Mouse (Mus musculus): ENCODE results near the gene Fam185a.
A peak's percentile ranks its signal among the peaks of the same experiment; 100 is the strongest.

Fam185a gene

GRCm38 (mm10) chr5:21493294-21493999 lies 68.7 kb downstream of the Fam185a start:
- no peak for DNase-seq (ENCODE audit: low read depth, low spot score)

DNA sequence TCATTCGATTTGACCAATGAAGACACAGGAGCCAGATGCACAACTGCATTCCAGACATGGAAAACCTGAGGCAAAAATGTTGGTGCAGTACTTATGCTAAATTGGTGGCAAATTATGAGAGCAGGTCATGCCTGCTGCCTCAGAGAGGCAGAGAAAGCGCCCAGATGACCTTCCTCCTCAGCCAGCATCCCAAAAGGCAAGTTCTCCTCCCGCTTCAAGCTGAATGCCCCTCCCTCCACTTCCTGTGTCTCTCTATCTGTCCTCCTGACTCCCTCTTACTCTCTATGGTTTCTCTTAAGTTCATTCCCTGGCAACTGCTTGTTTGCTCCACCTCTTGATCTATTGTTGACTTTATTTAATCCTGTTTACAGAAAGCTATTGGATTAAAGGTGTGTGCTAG lies 70.0 kb downstream of the Fam185a start:
- no peak for DNase-seq (ENCODE audit: low read depth, low spot score)

GRCm38 (mm10) chr5:21496321-21496720 lies 71.6 kb downstream of the Fam185a start:
- peak; percentile 65 for DNase-seq (ENCODE audit: low read depth, low spot score)

GRCm38 (mm10) chr5:21496881-21497280 lies 72.1 kb downstream of the Fam185a start:
- no peak for DNase-seq (ENCODE audit: low read depth, low spot score)

GRCm38 (mm10) chr5:21498490-21498889 lies 73.7 kb downstream of the Fam185a start:
- no peak for DNase-seq (ENCODE audit: low read depth, low spot score)

- DNase-seq (ENCODE audit: low read depth, low spot score), result no peak
These were observed 74.2 kb downstream of the Fam185a start for GRCm38 (mm10) chr5:21498925-21499324.

DNA sequence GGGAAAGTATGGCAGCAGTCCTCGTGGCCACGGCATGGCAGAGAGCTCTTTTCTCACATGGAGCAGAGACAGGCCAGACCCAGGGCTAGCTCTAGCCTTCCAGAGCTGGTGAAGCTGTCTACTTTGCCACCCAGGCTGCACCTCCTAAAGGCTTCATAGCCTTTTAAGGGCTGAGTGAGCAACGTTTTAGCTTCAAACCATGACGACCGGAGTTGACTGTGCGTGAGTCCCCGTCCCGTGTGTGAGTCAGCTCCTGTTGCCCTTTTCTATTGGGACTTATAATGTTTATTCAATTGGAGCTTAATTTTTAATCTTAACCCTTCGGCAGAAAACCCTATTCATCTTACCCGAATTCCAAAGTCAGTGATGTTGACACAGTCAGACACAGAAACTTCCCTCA lies 75.4 kb downstream of the Fam185a start:
- DNase-seq (ENCODE audit: low read depth, low spot score), result no peak

DNA sequence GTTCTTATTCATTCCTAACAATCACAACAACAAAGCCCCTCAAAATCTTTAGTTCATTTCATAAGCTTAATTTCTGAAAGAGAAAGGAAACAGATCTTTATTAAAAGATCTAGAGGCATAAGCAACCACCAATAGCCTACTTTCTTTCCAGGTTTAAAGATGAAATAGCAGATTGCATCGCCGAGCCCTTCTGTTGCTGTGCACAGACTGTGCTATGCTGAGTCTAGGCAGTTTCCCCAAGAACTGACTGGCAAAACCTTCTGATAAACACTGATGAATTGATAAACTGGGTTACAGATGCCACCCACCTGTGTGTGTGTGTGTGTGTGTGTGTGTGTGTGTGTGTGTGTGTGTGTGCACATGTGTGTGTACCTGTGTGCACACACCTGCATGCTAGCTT lies 76.2 kb downstream of the Fam185a start:
- DNase-seq (ENCODE audit: low read depth, low spot score), result no peak

GRCm38 (mm10) chr5:21502936-21503610 lies 78.3 kb downstream of the Fam185a start:
- DNase-seq (ENCODE audit: low read depth, low spot score), result no peak

DNA sequence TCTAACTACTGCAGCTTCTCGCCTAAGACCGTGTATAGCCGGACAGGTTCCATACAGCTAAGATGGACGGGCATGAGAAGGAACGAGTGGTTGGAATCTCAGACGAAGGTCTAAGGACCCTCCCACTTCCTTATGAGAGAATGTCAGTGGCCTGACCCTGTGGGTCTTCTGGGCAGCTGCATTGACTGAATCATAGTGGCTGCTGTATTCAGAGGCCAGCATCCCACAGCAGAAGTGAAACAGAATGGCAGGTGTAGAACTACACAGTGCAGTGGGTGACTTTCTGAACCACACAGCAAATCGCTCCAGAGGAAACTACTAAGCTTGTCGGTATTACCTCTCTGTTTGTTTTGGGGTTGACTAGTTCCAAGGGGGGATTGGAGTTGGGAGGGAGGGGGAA lies 80.4 kb downstream of the Fam185a start:
- no peak for DNase-seq (ENCODE audit: low read depth, low spot score)

DNA sequence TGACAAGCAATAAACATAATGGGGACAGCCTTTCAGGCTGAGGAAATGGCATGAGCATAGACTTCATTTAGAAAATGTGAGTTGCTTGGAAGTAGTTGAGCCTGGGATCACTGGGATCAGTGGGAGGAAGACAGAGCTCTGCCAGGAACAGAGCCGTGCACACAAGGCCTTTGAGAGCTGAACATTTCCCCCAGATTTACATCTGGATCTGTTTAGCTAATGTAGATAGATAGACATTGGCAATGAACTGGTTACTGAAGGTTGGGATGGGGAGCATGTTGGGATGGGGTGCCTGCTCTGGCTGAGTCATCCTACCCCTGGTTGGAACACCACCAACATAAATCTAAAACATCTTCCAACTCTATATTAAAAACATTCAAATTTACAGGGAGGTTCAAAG lies 82.1 kb downstream of the Fam185a start:
- no peak for DNase-seq (ENCODE audit: low read depth, low spot score)

GRCm38 (mm10) chr5:21509801-21510200 lies 85.0 kb downstream of the Fam185a start:
- no peak for DNase-seq (ENCODE audit: low read depth, low spot score)

- no peak for DNase-seq (ENCODE audit: low read depth, low spot score)
These were observed 88.6 kb downstream of the Fam185a start for GRCm38 (mm10) chr5:21513363-21513762.

DNA sequence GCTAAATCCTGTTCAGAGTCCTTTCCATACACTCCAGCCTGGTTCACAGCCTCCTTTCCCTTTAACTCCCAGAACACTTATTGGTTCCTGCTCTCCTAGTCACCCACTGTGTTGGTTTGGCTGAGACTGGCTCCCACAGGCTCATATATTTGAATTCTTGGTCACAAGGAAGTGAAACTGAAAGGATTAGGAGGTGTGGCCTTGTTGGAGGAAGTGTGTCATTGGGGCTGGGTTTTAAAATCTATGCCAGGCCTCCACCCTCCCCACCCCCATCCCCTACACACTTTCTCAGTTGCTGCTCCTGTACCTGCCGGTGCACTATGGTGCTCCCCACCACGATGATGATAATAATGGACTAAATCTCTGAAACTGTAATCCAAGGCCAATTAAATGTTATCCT lies 92.8 kb downstream of the Fam185a start:
- no peak for DNase-seq (ENCODE audit: low read depth, low spot score)

GRCm38 (mm10) chr5:21518207-21518606 lies 93.4 kb downstream of the Fam185a start:
- no peak for DNase-seq (ENCODE audit: low read depth, low spot score)

- no peak for DNase-seq (ENCODE audit: low read depth, low spot score)
These were observed 94.4 kb downstream of the Fam185a start for GRCm38 (mm10) chr5:21519166-21519565.

DNA sequence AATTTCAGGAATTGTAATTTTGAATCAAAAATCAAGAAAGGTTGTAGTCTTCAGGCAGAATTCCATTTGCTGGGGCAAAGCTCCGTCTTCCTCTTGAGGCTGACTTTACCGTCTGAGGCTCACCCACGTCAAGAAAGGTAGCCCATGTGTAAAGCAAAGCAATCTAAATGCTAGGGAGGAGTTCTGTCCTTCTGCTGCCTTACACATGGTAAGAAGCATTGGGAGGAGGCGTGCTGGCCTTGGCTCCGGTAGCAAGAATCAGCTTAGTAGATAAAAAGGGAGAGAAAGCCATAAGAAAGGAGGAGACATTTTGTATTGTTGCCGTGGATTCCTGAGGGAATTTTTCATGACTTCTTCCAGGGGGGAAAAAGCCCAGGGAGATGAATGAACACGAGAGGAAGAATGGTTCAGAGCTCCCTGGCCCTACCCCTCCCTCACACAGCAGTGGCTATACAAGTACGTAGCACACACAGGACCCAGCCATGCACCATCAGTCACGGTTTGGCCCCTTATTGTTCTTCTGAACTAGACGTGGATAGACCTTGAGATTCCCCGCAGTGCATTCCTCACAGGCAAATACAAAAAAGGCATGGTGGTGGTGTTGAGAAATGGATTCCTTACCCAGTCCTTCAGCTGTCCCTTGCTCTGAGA lies 102.2 kb downstream of the Fam185a start:
- no peak for DNase-seq (ENCODE audit: low read depth, low spot score)

DNA sequence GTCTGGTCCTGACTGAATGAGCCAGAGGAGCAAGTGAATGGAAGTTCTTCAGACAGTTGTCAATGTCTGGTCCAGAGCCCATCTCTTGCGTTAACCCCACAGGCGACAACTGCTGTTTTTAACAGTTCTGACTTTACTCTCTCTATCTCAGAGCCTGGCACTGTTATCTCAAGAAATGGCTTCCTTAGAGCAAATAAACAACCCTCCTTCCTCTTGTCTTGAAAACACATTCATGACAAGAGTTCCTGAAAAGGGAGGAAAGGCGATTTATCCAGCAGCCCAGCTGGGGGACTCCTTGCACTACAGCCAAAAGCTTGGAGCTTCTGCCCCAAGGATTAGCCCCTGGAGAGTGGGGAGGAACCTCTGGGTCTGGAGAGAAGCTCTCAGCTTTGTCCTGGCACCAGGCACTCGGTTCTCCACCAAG lies 102.7 kb downstream of the Fam185a start:
- DNase-seq (ENCODE audit: low read depth, low spot score), result no peak

GRCm38 (mm10) chr5:21528068-21528842 lies 103.5 kb downstream of the Fam185a start:
- DNase-seq (ENCODE audit: low read depth, low spot score), result no peak

GRCm38 (mm10) chr5:21529110-21529720 lies 104.5 kb downstream of the Fam185a start:
- DNase-seq (ENCODE audit: low read depth, low spot score), result no peak
